Mouse (Mus musculus) hindbrain, embryonic 11.5 days (tissue): ENCODE measurements around the gene Slc39a13. TPM values are rescaled to one million over a fixed set of nuclear protein-coding genes. Genes with fewer than 3 reads are reported as not detected.
A peak's percentile ranks its signal among the peaks of the same experiment; 100 is the strongest.

Source experiments
- ATAC-seq: fragments of 200-750 bp; cut with Nextera tagmentation; 2 replicates; pipeline ENCODE4 v1.8.0; 2017; ENCODE audit warnings: mild to moderate bottlenecking, moderate TSS enrichment, moderate library complexity; ENCODE audit not compliant: low FRiP score
- DNase-seq: peaks from one replicate; pipeline ENCODE4 v3.0.0-alpha.2; 2015; ENCODE audit warnings: low spot score
- H3K27ac ChIP-seq: fragments of 300-500 bp; sonication (generic); 2 replicates; pipeline ENCODE4 v1.5.1; 2014; ENCODE audit warnings: mild to moderate bottlenecking, low read depth, low read length
- H3K27me3 ChIP-seq: fragments of 300-500 bp; sonication (generic); 2 replicates; pipeline ENCODE4 v1.6.1; 2014; ENCODE audit warnings: mild to moderate bottlenecking, low read length, moderate library complexity, mixed read lengths; ENCODE audit not compliant: control insufficient read depth, insufficient read depth
- H3K36me3 ChIP-seq: fragments of 300-500 bp; sonication (generic); 2 replicates; pipeline ENCODE4 v1.6.1; 2014; ENCODE audit warnings: mild to moderate bottlenecking, low read length, moderate library complexity, mixed read lengths; ENCODE audit not compliant: control insufficient read depth, insufficient read depth
- H3K4me1 ChIP-seq: fragments of 300-500 bp; sonication (generic); replicated peaks from 2 replicates; pipeline ENCODE4 v1.6.1; 2014; ENCODE audit warnings: low read length, mixed read lengths; ENCODE audit not compliant: control insufficient read depth, insufficient read depth
- H3K4me2 ChIP-seq: fragments of 300-500 bp; sonication (generic); replicated peaks from 2 replicates; pipeline ENCODE4 v1.6.1; 2014; ENCODE audit warnings: mild to moderate bottlenecking, low read depth, low read length
- H3K4me3 ChIP-seq: fragments of 300-500 bp; sonication (generic); 2 replicates; pipeline ENCODE4 v1.5.1; 2014; ENCODE audit warnings: low read depth, low read length
- H3K9ac ChIP-seq: fragments of 300-500 bp; sonication (generic); 2 replicates; pipeline ENCODE4 v1.6.1; 2014; ENCODE audit warnings: low read depth, low read length
- H3K9me3 ChIP-seq: fragments of 300-500 bp; sonication (generic); 2 replicates; pipeline ENCODE4 v1.6.1; 2016; ENCODE audit warnings: low read length; ENCODE audit not compliant: control insufficient read depth
- WGBS: fragments of 180-500 bp; shearing (Covaris S2); extraction: QIAGEN DNeasy Blood & Tissue Kit; methylation state at CpG from one replicate; pipeline ENCODE4 v1.1.7; 2014; 5-methylcytosine and 5-hydroxymethylcytosine counted together
- polyA plus RNA-seq: library from polyadenylated mRNA; unstranded; fragments of >200 nt; fragmentation: Nextera tagmentation; extraction: Ambion mirVana; gene quantifications from 2 replicates; pipeline ENCODE4 v1.2.1, GENCODE M21; 2014

Slc39a13 gene
- polyA plus RNA-seq, 1 experiment from 2014 or later, result 17.9 TPM

DNA sequence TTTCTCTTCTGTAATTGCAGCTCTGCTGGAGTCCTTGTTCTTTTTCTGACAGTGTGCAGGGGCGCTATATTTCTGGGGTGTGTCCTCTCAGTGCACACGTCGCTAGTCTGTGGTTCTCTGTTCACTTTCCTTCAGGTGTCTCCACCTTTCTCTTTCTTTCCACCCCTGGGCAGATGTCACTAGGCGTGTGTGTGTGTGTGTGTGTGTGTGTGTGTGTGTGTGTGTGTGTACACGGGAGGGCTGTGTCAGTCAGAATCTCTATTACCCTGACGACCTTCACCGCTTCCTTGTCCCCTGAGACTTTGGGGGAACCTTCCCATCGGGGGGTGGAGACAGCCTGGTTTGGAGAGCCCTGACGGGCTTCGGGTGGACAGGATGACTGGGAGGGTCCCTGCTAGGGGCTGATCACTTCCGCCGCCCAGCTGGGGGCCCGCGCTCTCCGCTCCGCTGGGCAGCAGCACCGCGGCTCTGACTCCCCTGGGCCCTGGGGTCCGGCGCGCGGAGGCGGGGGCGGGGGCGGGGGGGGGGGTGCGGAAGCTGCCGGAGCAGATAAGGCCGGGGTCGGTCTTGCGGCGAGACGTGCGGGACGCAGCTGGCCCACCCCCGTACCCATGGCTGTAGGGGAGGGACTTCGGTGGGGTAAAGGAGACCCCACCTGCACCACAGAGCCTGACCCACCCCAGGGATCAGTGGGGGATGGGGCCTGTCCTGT is 8.3 kb upstream of the Slc39a13 start:
- DNase-seq (peak; percentile 62), ATAC-seq (peak; percentile 92)
- Histone ChIP-seq H3K4me3 (peak overlapping the region; percentile 41), H3K4me2 (peak overlapping the region; percentile 88), H3K27me3 (no peaks in the 10 kb centered on the region), H3K9me3 (no peaks in the 10 kb centered on the region), H3K9ac (peak overlapping the region; percentile 63), H3K27ac (no peak overlapping the region), H3K4me1 (0 out of 2 replicates have a peak, but pooled peaks cover 2% of the 10 kb centered on the region), H3K36me3 (no peaks in the 10 kb centered on the region)
- 2% methylated on average over 16 of the region's 36 CpGs for WGBS

DNA sequence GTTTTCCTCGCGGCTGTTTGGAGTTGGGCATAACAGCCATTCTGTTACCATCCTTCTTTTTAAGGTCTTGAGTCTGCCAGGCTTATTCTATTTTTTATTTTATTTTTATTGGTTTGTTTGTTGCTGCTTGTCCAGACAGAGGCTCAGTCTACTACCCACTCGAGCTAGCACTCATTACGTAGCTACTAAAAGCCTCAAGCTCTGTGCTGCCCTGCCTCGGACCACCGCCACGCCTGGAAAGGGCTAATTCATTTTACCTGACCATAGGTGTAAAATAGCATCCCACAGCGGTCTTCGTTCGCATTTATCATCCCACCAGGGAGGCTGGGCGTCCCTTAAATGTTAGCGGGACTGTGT is 7.7 kb upstream of the Slc39a13 start:
- Histone ChIP-seq H3K4me2 (peak overlapping the region; percentile 88; the same call in 1 of the 2 replicates), H3K4me1 (0 out of 2 replicates have a peak, but pooled peaks cover 2% of the 10 kb centered on the region), H3K4me3 (peak overlapping the region; percentile 41; the same call in 1 of the 2 replicates), H3K9me3 (no peaks in the 10 kb centered on the region), H3K36me3 (no peaks in the 10 kb centered on the region), H3K27me3 (no peaks in the 10 kb centered on the region), H3K27ac (no peak overlapping the region), H3K9ac (no peak overlapping the region)
- no peak for ATAC-seq
- DNase-seq, result no peak
- 22% methylated on average over 12 of the region's 12 CpGs for WGBS

DNA sequence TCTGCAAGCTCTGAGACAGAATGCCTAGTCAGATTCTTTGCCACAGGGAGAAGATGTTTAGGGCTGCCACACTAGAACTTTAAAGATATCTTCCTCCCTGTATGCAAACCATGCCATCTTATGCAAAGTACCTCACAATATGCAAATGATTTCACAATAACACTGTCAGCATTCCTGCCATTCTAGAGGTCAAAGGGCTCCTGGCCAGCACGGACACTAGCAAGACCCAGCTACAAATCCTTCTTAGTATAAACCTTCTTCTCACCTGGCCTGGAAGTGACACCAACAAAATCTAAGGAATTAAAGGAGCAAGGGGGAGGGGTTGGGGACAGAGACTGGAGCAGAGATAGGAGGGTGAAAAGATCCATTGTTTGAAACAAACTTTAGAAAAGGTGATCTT is 1.9 kb upstream of the Slc39a13 start:
- H3K4me3 ChIP-seq, result no peak overlapping the region
- DNase-seq (no peak), ATAC-seq (no peak)
- no peak overlapping the region for H3K27ac ChIP-seq
- 8% methylated on average over 1 of the region's 1 CpGs for WGBS
- H3K4me1 ChIP-seq, result peaks cover 2% of the 10 kb centered on the region; the same call in 1 of the 2 replicates
- no peaks in the 10 kb centered on the region for H3K27me3 ChIP-seq
- H3K9ac ChIP-seq, result no peak overlapping the region
- H3K36me3 ChIP-seq, result no peaks in the 10 kb centered on the region
- no peaks in the 10 kb centered on the region for H3K9me3 ChIP-seq
- no peak overlapping the region for H3K4me2 ChIP-seq

DNA sequence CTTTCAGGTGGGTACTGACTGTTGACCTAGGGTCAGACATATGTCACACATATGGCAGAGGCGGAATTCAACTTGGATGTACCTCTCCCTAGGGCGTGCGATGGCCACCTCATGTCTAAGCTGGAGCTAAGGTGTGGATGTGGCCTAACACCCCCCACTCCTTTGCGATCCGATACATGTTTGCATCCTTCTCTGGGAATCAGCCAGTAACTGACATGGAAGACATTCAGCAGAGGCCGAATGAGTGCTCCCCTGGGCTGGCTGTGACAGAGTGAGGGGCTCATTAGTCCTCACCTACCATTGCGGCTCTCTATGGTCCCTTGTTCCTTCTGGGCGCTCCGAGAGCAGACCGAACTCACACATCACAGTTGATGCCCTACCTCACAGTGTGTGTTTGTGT is 842 bp upstream of the Slc39a13 start:
- WGBS, result 86% methylated on average over 10 of the region's 10 CpGs
- Histone ChIP-seq H3K4me3 (peak overlapping the region; percentile 68), H3K4me2 (peak overlapping the region; percentile 76), H3K4me1 (peaks cover 2% of the 10 kb centered on the region; the same call in 1 of the 2 replicates), H3K9ac (peak overlapping the region; percentile 71), H3K27me3 (no peaks in the 10 kb centered on the region), H3K36me3 (no peaks in the 10 kb centered on the region), H3K9me3 (no peaks in the 10 kb centered on the region), H3K27ac (peak overlapping the region; percentile 62; the same call in 1 of the 2 replicates)
- DNase-seq (peak; percentile 29), ATAC-seq (0 out of 2 replicates have a peak, but pooled peaks have one; percentile 6)

DNA sequence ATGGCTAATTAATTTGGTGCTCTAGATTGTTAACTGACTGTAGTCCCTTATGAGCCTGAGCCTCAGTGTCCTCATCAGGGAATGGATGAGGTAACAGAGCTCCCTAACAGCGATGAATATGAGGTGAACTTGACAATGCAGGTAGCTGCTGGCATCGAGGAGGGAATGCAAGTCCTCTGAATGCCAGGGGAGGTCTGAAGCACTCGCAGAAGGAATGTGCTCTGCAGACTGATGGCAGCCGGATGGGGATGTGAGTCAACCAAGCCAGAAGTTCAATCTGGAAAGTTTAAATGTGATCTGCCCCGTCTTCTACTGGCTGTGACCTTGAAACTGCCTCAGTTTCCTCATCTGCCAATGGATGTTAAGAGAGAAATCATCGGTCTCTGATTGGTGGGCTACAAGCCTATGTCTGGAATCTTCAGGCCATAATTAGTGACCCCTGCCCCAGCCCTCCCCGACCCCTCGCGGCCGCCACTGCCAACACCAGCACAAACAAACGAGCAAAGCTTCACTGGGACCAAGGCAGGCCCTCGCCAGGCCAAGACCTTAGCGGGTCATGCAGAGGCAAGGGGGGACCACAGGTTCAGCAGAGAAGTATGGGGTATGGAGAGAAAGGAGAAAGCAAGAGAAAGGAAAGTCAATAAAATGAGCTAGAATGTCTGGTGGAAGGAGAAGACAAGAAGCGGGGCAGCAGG is 764 bp downstream of the Slc39a13 start:
- peak overlapping the region; percentile 76 for H3K4me2 ChIP-seq
- no peak for DNase-seq
- H3K4me1 ChIP-seq, result peaks cover 2% of the 10 kb centered on the region; the same call in 1 of the 2 replicates
- H3K36me3 ChIP-seq, result no peaks in the 10 kb centered on the region
- ATAC-seq, result peak; percentile 14
- H3K4me3 ChIP-seq, result peak overlapping the region; percentile 68
- no peaks in the 10 kb centered on the region for H3K27me3 ChIP-seq
- no peaks in the 10 kb centered on the region for H3K9me3 ChIP-seq
- 0 out of 2 replicates have a peak overlapping the region, but pooled peaks have one; percentile 62 for H3K27ac ChIP-seq
- peak overlapping the region; percentile 71 for H3K9ac ChIP-seq
- WGBS, result 12% methylated on average over 14 of the region's 14 CpGs

DNA sequence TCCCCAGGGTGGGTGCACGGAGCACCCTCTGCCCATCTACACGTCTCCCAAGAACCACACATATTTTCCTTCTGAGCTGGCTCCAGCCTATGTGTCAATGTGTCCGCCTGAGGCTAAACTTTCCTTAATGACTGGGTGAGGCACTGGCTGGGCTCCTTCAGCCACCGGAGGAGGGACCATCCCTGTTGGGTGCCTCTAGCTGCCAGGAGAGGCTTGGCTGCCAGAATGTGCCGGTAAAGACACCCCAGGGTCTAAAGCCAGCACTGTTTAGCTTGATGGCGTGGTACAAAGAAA is 1.4 kb downstream of the Slc39a13 start:
- no peaks in the 10 kb centered on the region for H3K9me3 ChIP-seq
- no peak overlapping the region for H3K4me3 ChIP-seq
- 46% methylated on average over 6 of the region's 6 CpGs for WGBS
- H3K4me2 ChIP-seq, result peak overlapping the region; percentile 76; the same call in 1 of the 2 replicates
- peaks cover 5% of the 10 kb centered on the region; the same call in 1 of the 2 replicates for H3K36me3 ChIP-seq
- ATAC-seq (no peak), DNase-seq (no peak)
- H3K9ac ChIP-seq, result no peak overlapping the region
- H3K27me3 ChIP-seq, result no peaks in the 10 kb centered on the region
- H3K4me1 ChIP-seq, result peaks cover 2% of the 10 kb centered on the region; the same call in 1 of the 2 replicates
- no peak overlapping the region for H3K27ac ChIP-seq

DNA sequence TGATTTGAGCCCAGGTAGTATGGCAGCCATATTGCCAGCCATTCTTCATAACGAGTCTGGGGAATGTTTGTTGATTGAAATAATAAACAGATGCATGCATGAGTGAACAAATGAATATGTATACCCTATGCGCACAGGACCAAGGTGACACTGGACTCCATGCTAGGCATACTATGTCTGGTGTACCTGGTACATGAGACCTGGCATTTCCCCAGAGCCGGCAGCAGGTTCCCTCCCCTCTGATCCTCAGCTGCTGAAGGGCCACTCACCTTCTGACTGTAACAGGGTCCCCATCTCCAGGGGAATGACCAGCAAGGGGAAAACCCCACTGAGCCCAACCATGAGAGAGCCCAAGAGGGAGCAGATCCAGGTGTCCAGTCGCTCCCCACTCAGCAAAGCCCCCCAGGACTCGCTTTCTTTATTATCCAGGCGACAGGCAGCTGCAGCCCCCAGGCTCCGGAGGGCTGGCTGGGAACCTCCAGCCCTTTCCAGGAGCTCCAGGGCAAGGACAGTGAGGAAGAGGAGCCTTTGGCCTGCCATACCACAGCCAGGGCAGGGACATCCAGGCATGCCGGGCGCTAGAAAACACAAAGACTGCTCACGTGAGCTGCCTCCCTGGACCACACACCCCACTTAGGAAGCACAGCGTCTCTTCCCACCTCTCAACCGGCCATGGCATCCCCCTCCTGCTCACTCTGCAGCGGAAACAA is 1.9 kb downstream of the Slc39a13 start:
- DNase-seq (no peak), ATAC-seq (no peak)
- WGBS, result 60% methylated on average over 13 of the region's 13 CpGs
- no peak overlapping the region for H3K4me3 ChIP-seq
- H3K27me3 ChIP-seq, result no peaks in the 10 kb centered on the region
- H3K4me1 ChIP-seq, result peaks cover 2% of the 10 kb centered on the region; the same call in 1 of the 2 replicates
- H3K36me3 ChIP-seq, result peaks cover 6% of the 10 kb centered on the region; the same call in 1 of the 2 replicates
- no peak overlapping the region for H3K27ac ChIP-seq
- H3K9ac ChIP-seq, result no peak overlapping the region
- H3K4me2 ChIP-seq, result no peak overlapping the region; the same call in 1 of the 2 replicates
- H3K9me3 ChIP-seq, result no peaks in the 10 kb centered on the region

DNA sequence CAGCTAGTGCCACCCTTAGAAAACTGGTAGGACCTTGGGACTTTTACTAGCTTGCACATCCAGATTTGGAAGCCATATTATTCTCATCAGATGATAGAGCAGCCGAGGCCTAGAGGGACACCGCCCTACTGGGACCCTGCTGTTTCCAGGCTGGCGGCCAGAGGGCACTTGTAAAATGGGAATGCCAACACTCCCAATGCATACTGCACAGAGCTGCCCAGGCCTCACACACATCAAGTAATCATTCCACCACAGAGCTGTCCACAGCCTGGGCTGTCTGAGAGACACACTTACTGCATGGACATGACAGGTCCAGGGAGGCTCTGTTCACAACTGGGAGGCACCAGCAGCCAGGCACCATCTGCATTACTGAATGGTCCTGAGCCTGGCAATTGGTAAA is 3.8 kb downstream of the Slc39a13 start:
- no peak for DNase-seq
- no peak for ATAC-seq
- Histone ChIP-seq H3K27ac (no peak overlapping the region), H3K4me2 (no peak overlapping the region), H3K36me3 (peaks cover 9% of the 10 kb centered on the region; the same call in 1 of the 2 replicates), H3K4me3 (no peak overlapping the region), H3K4me1 (peaks cover 2% of the 10 kb centered on the region; the same call in 1 of the 2 replicates), H3K27me3 (no peaks in the 10 kb centered on the region), H3K9ac (no peak overlapping the region), H3K9me3 (no peaks in the 10 kb centered on the region)
- WGBS, result 91% methylated on average over 3 of the region's 3 CpGs
